Mouse (Mus musculus): Measurements from ENCODE around the gene Rgs3. TPM values are rescaled to one million over a fixed set of nuclear protein-coding genes. Genes with fewer than 3 reads are reported as not detected.

Gene Rgs3
- polyA plus RNA-seq, 1 experiment from 2014 or later = 49.0 TPM

- no peaks in the 10 kb centered on the region for H3K36me3 ChIP-seq (ENCODE audit: poor library complexity, severe bottlenecking)
- H3K9me3 ChIP-seq (replicated peaks) = no peaks in the 10 kb centered on the region
- no peak for ATAC-seq
- no peak overlapping the region for H3K4me3 ChIP-seq
- WGBS = 84% methylated on average over 20 of the region's 20 CpGs
- H3K4me2 ChIP-seq = no peak overlapping the region
- peaks cover 3% of the 10 kb centered on the region; the same call in 1 of the 2 replicates for H3K4me1 ChIP-seq
- H3K27me3 ChIP-seq = no peaks in the 10 kb centered on the region
- H3K9ac ChIP-seq = no peak overlapping the region
- no peak overlapping the region for H3K27ac ChIP-seq
These were observed 168.1 kb downstream of the Rgs3 start for GRCm38 (mm10) chr4:62727541-62728303.

GRCm38 (mm10) chr4:62728471-62728870 lies 168.8 kb downstream of the Rgs3 start:
- no peak overlapping the region for H3K27ac ChIP-seq
- H3K9me3 ChIP-seq (replicated peaks) = no peaks in the 10 kb centered on the region
- no peaks in the 10 kb centered on the region for H3K27me3 ChIP-seq
- H3K4me3 ChIP-seq = no peak overlapping the region
- H3K36me3 ChIP-seq (ENCODE audit: poor library complexity, severe bottlenecking) = no peaks in the 10 kb centered on the region
- no peak for ATAC-seq
- H3K9ac ChIP-seq = no peak overlapping the region
- 84% methylated on average over 6 of the region's 6 CpGs for WGBS
- H3K4me2 ChIP-seq = no peak overlapping the region
- peaks cover 8% of the 10 kb centered on the region for H3K4me1 ChIP-seq

GRCm38 (mm10) chr4:62729191-62729590 lies 169.5 kb downstream of the Rgs3 start:
- no peak overlapping the region for H3K4me2 ChIP-seq
- no peak overlapping the region for H3K9ac ChIP-seq
- H3K27me3 ChIP-seq = no peaks in the 10 kb centered on the region
- H3K9me3 ChIP-seq (replicated peaks) = no peaks in the 10 kb centered on the region
- H3K4me3 ChIP-seq = no peak overlapping the region
- H3K27ac ChIP-seq = no peak overlapping the region
- ATAC-seq = no peak
- peaks cover 8% of the 10 kb centered on the region for H3K4me1 ChIP-seq
- H3K36me3 ChIP-seq (ENCODE audit: poor library complexity, severe bottlenecking) = no peaks in the 10 kb centered on the region
- WGBS = 90% methylated on average over 4 of the region's 4 CpGs

- Histone ChIP-seq H3K4me2 (no peak overlapping the region), H3K4me3 (no peak overlapping the region), H3K36me3 (ENCODE audit: poor library complexity, severe bottlenecking) (no peaks in the 10 kb centered on the region), H3K4me1 (peaks cover 8% of the 10 kb centered on the region), H3K27me3 (no peaks in the 10 kb centered on the region), H3K27ac (no peak overlapping the region), H3K9ac (no peak overlapping the region), H3K9me3 (replicated peaks) (no peaks in the 10 kb centered on the region)
- no peak for ATAC-seq
- 80% methylated on average over 5 of the region's 5 CpGs for WGBS
These were observed 170.3 kb downstream of the Rgs3 start for GRCm38 (mm10) chr4:62729941-62730340.

- no peak for ATAC-seq
- Histone ChIP-seq H3K4me1 (peaks cover 15% of the 10 kb centered on the region), H3K27me3 (no peaks in the 10 kb centered on the region), H3K36me3 (ENCODE audit: poor library complexity, severe bottlenecking) (no peaks in the 10 kb centered on the region), H3K4me2 (no peak overlapping the region), H3K9me3 (replicated peaks) (no peaks in the 10 kb centered on the region), H3K27ac (no peak overlapping the region), H3K9ac (no peak overlapping the region), H3K4me3 (no peak overlapping the region)
- WGBS = 86% methylated on average over 3 of the region's 3 CpGs
These were observed 171.2 kb downstream of the Rgs3 start for GRCm38 (mm10) chr4:62730861-62731260.

- ATAC-seq = no peak
- WGBS = 88% methylated on average over 6 of the region's 6 CpGs
- Histone ChIP-seq H3K27me3 (no peaks in the 10 kb centered on the region), H3K4me1 (peaks cover 19% of the 10 kb centered on the region), H3K4me3 (no peak overlapping the region), H3K36me3 (ENCODE audit: poor library complexity, severe bottlenecking) (no peaks in the 10 kb centered on the region), H3K9ac (no peak overlapping the region), H3K9me3 (replicated peaks) (no peaks in the 10 kb centered on the region), H3K27ac (no peak overlapping the region), H3K4me2 (no peak overlapping the region)
These were observed 171.9 kb downstream of the Rgs3 start for GRCm38 (mm10) chr4:62731531-62732063.

- Histone ChIP-seq H3K9me3 (replicated peaks) (no peaks in the 10 kb centered on the region), H3K9ac (no peak overlapping the region), H3K4me2 (no peak overlapping the region), H3K4me1 (peaks cover 19% of the 10 kb centered on the region), H3K27ac (no peak overlapping the region), H3K36me3 (ENCODE audit: poor library complexity, severe bottlenecking) (no peaks in the 10 kb centered on the region), H3K4me3 (no peak overlapping the region), H3K27me3 (no peaks in the 10 kb centered on the region)
- no peak for ATAC-seq
- WGBS = 85% methylated on average over 7 of the region's 7 CpGs
These were observed 172.4 kb downstream of the Rgs3 start for GRCm38 (mm10) chr4:62732096-62732495.

GRCm38 (mm10) chr4:62732840-62733239 lies 173.2 kb downstream of the Rgs3 start:
- no peak overlapping the region for H3K27ac ChIP-seq
- H3K4me1 ChIP-seq = peaks cover 19% of the 10 kb centered on the region
- H3K4me2 ChIP-seq = no peak overlapping the region
- ATAC-seq = peak; percentile 41; the same call in 1 of the 2 replicates
- H3K9ac ChIP-seq = no peak overlapping the region
- H3K36me3 ChIP-seq (ENCODE audit: poor library complexity, severe bottlenecking) = no peaks in the 10 kb centered on the region
- no peak overlapping the region for H3K4me3 ChIP-seq
- H3K27me3 ChIP-seq = no peaks in the 10 kb centered on the region
- WGBS = 77% methylated on average over 2 of the region's 2 CpGs
- no peaks in the 10 kb centered on the region for H3K9me3 ChIP-seq (replicated peaks)

GRCm38 (mm10) chr4:62733938-62734337 lies 174.3 kb downstream of the Rgs3 start:
- no peaks in the 10 kb centered on the region for H3K9me3 ChIP-seq (replicated peaks)
- no peak overlapping the region for H3K4me3 ChIP-seq
- no peak overlapping the region for H3K27ac ChIP-seq
- no peaks in the 10 kb centered on the region for H3K36me3 ChIP-seq (ENCODE audit: poor library complexity, severe bottlenecking)
- WGBS = 85% methylated on average over 4 of the region's 4 CpGs
- no peak overlapping the region for H3K9ac ChIP-seq
- no peaks in the 10 kb centered on the region for H3K27me3 ChIP-seq
- peaks cover 25% of the 10 kb centered on the region for H3K4me1 ChIP-seq
- ATAC-seq = no peak
- H3K4me2 ChIP-seq = no peak overlapping the region

- ATAC-seq = no peak
- no peak overlapping the region for H3K4me3 ChIP-seq
These were observed 175.6 kb downstream of the Rgs3 start for GRCm38 (mm10) chr4:62735291-62735690.

GRCm38 (mm10) chr4:62735878-62736277 lies 176.2 kb downstream of the Rgs3 start:
- H3K27ac ChIP-seq = no peak overlapping the region
- H3K9me3 ChIP-seq (replicated peaks) = no peaks in the 10 kb centered on the region
- peaks cover 25% of the 10 kb centered on the region for H3K4me1 ChIP-seq
- no peak overlapping the region for H3K4me2 ChIP-seq
- H3K4me3 ChIP-seq = no peak overlapping the region
- H3K9ac ChIP-seq = no peak overlapping the region
- H3K36me3 ChIP-seq (ENCODE audit: poor library complexity, severe bottlenecking) = no peaks in the 10 kb centered on the region
- no peak for ATAC-seq
- WGBS = 68% methylated on average over 9 of the region's 9 CpGs
- no peaks in the 10 kb centered on the region for H3K27me3 ChIP-seq

More at GRCm38 (mm10) chr4:62735291-62735690, 175.6 kb downstream of the Rgs3 start:
- Histone ChIP-seq H3K27ac (no peak overlapping the region), H3K9me3 (replicated peaks) (no peaks in the 10 kb centered on the region), H3K36me3 (ENCODE audit: poor library complexity, severe bottlenecking) (no peaks in the 10 kb centered on the region), H3K9ac (no peak overlapping the region), H3K27me3 (no peaks in the 10 kb centered on the region), H3K4me1 (peaks cover 25% of the 10 kb centered on the region), H3K4me2 (no peak overlapping the region)
- WGBS = 75% methylated on average over 8 of the region's 8 CpGs

GRCm38 (mm10) chr4:62736421-62736820 lies 176.8 kb downstream of the Rgs3 start:
- Histone ChIP-seq H3K9me3 (replicated peaks) (no peaks in the 10 kb centered on the region), H3K4me3 (no peak overlapping the region), H3K4me2 (no peak overlapping the region), H3K36me3 (ENCODE audit: poor library complexity, severe bottlenecking) (no peaks in the 10 kb centered on the region), H3K27ac (no peak overlapping the region), H3K9ac (no peak overlapping the region), H3K4me1 (peaks cover 25% of the 10 kb centered on the region), H3K27me3 (no peaks in the 10 kb centered on the region)
- ATAC-seq = no peak
- 72% methylated on average over 7 of the region's 7 CpGs for WGBS

- no peak for ATAC-seq
- Histone ChIP-seq H3K36me3 (ENCODE audit: poor library complexity, severe bottlenecking) (no peaks in the 10 kb centered on the region), H3K4me1 (peaks cover 30% of the 10 kb centered on the region), H3K27ac (no peak overlapping the region), H3K4me2 (no peak overlapping the region), H3K9ac (no peak overlapping the region), H3K27me3 (no peaks in the 10 kb centered on the region), H3K4me3 (no peak overlapping the region), H3K9me3 (replicated peaks) (no peaks in the 10 kb centered on the region)
- WGBS = 86% methylated on average over 3 of the region's 3 CpGs
These were observed 177.3 kb downstream of the Rgs3 start for GRCm38 (mm10) chr4:62736904-62737303.

Data from forebrain, embryonic 13.5 days (tissue).